Mouse (Mus musculus): Measurements from ENCODE around the gene Hcar2. TPM values are rescaled to one million over a fixed set of nuclear protein-coding genes. Genes with fewer than 3 reads are reported as not detected.

Hcar2 gene
- polyA plus RNA-seq, 1 experiment, result 3.6 TPM

DNA sequence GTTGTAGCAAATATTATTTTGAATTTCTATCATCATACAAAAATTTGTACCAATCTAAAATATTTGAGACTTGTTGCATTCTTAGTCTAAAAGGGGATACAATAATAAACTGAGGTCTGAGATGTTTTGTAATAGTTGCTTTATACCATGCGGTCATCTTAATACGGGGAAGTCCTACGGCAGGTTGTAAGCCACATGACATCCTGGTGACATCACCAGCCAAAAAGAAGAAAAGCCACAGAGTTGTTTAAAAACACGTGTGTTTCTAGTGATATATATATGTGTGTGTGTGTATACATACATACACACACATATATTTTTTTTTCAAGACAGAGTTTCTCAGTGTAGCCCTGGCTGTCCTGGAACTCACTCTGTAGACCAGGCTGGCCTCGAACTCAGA lies 28.2 kb upstream of the Hcar2 start:
- TF ChIP-seq CTCF (IDR thresholded peaks at IDR 0.05; ENCODE audit: control insufficient read depth, insufficient read depth, low read length) (no peak), POLR2A (IDR thresholded peaks at IDR 0.05; ENCODE audit: borderline replicate concordance, control insufficient read depth, low read depth, low read length) (no peak)
- WGBS, result 24% methylated on average over 5 of the region's 5 CpGs
- H3K4me3 ChIP-seq (replicated peaks; ENCODE audit: control insufficient read depth, low read depth, low read length), result no peak overlapping the region

DNA sequence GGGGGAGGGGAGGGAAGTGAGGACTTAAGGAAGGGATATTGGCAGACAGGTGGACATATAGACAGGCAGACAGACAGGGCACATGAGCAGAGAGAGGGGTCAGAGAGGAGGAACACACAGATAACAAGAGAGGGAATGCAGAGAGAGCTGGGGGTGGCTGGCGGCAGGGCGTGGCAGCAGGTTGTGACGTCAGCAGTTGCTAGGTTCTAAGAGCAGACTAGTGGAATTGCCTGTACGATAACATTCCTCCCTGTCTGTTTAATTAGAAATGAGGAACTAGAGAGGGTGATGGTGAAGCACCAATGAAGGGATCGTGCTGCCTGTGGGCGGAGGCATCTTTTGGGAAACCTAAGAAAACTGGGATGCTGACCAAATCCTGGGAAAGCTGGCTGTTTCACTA lies 26.4 kb upstream of the Hcar2 start:
- TF ChIP-seq CTCF (IDR thresholded peaks at IDR 0.05; ENCODE audit: control insufficient read depth, insufficient read depth, low read length), result no peak
- no peak for TF ChIP-seq POLR2A (IDR thresholded peaks at IDR 0.05; ENCODE audit: borderline replicate concordance, control insufficient read depth, low read depth, low read length)
- Histone ChIP-seq H3K4me3 (replicated peaks; ENCODE audit: control insufficient read depth, low read depth, low read length) (no peak overlapping the region), H3K4me1 (ENCODE audit: control insufficient read depth, insufficient read depth, low read length) (peaks cover 4% of the 10 kb centered on the region; the same call in 1 of the 2 replicates), H3K27ac (ENCODE audit: control insufficient read depth, insufficient read depth, low read depth, low read length, poor library complexity) (no peak overlapping the region)
- 8% methylated on average over 6 of the region's 6 CpGs for WGBS

More for the DNA sequence above, 28.2 kb upstream of the Hcar2 start:
- Histone ChIP-seq H3K4me1 (ENCODE audit: control insufficient read depth, insufficient read depth, low read length) (peaks cover 4% of the 10 kb centered on the region; the same call in 1 of the 2 replicates), H3K27ac (ENCODE audit: control insufficient read depth, insufficient read depth, low read depth, low read length, poor library complexity) (no peak overlapping the region)

DNA sequence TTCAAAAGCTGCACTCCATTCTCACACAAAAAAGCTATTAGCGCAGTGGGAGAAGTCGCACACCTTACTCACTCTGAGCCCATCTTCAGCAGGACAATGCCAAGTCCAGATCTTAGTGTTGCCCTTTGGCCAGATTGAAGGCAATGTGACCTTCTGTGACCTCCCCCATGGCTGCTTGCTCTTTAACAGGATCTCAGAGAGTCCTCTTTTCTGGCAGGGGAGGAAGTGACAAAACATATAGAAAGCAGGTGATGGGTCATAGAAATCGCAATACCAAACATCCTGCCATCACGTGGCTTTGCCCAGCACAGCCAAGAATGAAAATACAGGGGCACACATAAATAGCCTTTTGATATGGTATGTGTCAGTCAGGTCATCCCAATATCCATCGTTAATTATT lies 25.7 kb upstream of the Hcar2 start:
- no peak overlapping the region for H3K4me3 ChIP-seq (replicated peaks; ENCODE audit: control insufficient read depth, low read depth, low read length)
- TF ChIP-seq POLR2A (IDR thresholded peaks at IDR 0.05; ENCODE audit: borderline replicate concordance, control insufficient read depth, low read depth, low read length), result no peak
- TF ChIP-seq CTCF (IDR thresholded peaks at IDR 0.05; ENCODE audit: control insufficient read depth, insufficient read depth, low read length), result no peak
- H3K27ac ChIP-seq (ENCODE audit: control insufficient read depth, insufficient read depth, low read depth, low read length, poor library complexity), result no peak overlapping the region
- 62% methylated on average over 5 of the region's 5 CpGs for whole genome bisulfite sequencing
- H3K4me1 ChIP-seq (ENCODE audit: control insufficient read depth, insufficient read depth, low read length), result peaks cover 4% of the 10 kb centered on the region; the same call in 1 of the 2 replicates

DNA sequence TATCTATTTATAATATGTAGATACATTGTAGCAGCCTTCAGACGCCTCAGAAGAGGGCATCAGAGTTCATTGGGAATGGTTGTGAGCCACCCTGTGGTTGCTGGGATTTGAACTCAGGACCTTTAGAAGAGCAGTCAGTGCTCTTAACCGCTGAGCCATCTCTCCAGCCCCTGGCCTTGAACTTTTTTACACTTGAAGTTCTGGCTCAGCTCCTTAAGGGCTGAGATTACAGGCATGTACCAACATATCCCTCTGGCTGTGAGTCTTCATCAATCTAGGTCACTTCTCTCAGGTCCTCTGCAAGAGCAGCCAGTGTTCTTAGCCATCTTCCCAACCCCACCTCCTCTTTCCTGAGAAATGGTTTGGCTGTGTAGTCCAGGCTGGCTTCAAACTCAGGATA lies 25.0 kb upstream of the Hcar2 start:
- 79% methylated on average over 2 of the region's 2 CpGs for WGBS
- Histone ChIP-seq H3K4me1 (ENCODE audit: control insufficient read depth, insufficient read depth, low read length) (peaks cover 4% of the 10 kb centered on the region; the same call in 1 of the 2 replicates), H3K4me3 (replicated peaks; ENCODE audit: control insufficient read depth, low read depth, low read length) (no peak overlapping the region), H3K27ac (ENCODE audit: control insufficient read depth, insufficient read depth, low read depth, low read length, poor library complexity) (no peak overlapping the region)
- TF ChIP-seq CTCF (IDR thresholded peaks at IDR 0.05; ENCODE audit: control insufficient read depth, insufficient read depth, low read length) (no peak), POLR2A (IDR thresholded peaks at IDR 0.05; ENCODE audit: borderline replicate concordance, control insufficient read depth, low read depth, low read length) (no peak)

DNA sequence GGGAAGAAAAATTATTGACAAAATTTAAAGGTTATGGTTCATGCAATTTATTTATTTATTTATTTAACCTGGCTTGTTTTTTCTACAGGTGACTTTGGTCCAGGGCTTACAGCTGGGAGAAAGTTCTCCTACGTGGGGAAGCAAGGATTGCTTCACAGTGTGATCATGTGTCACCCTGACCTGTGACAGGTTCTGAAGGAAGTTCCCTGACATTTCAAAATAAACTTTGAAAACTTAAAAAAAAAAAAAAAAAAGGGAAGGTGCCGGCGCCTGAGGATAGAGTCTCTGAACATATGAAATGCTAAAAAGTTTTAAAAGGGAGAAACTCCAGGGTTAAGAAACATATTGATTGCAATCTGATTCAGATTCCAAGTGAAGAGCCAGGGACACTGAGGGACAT lies 21.1 kb upstream of the Hcar2 start:
- Histone ChIP-seq H3K4me1 (ENCODE audit: control insufficient read depth, insufficient read depth, low read length) (peaks cover 4% of the 10 kb centered on the region; the same call in 1 of the 2 replicates), H3K4me3 (replicated peaks; ENCODE audit: control insufficient read depth, low read depth, low read length) (no peak overlapping the region), H3K27ac (ENCODE audit: control insufficient read depth, insufficient read depth, low read depth, low read length, poor library complexity) (no peak overlapping the region)
- no peak for TF ChIP-seq POLR2A (IDR thresholded peaks at IDR 0.05; ENCODE audit: borderline replicate concordance, control insufficient read depth, low read depth, low read length)
- TF ChIP-seq CTCF (IDR thresholded peaks at IDR 0.05; ENCODE audit: control insufficient read depth, insufficient read depth, low read length), result no peak
- 13% methylated on average over 3 of the region's 3 CpGs for WGBS

DNA sequence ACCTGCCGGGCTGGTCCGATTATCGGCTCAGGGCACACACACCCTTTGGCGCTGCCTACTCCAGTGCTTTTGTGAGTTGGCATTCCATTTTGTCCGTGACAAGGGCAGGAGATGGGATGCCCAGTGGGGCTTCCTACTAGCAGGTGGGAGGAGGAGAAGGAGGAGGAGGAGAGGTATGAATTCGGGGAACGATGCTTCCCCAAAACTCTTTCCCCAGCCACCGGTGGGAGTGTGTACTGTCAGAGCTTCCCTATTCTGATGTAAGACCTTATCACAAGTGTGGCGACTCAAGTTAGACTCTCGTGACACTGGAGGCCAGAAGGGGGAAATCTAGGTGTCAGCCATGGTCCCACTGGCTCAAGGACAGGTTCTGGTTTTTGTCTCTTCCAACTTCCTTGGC lies 19.0 kb upstream of the Hcar2 start:
- WGBS, result 41% methylated on average over 10 of the region's 10 CpGs
- TF ChIP-seq CTCF (IDR thresholded peaks at IDR 0.05; ENCODE audit: control insufficient read depth, insufficient read depth, low read length) (no peak), POLR2A (IDR thresholded peaks at IDR 0.05; ENCODE audit: borderline replicate concordance, control insufficient read depth, low read depth, low read length) (no peak)
- Histone ChIP-seq H3K4me1 (ENCODE audit: control insufficient read depth, insufficient read depth, low read length) (peaks cover 2% of the 10 kb centered on the region; the same call in 1 of the 2 replicates), H3K4me3 (replicated peaks; ENCODE audit: control insufficient read depth, low read depth, low read length) (no peak overlapping the region), H3K27ac (ENCODE audit: control insufficient read depth, insufficient read depth, low read depth, low read length, poor library complexity) (no peak overlapping the region)

DNA sequence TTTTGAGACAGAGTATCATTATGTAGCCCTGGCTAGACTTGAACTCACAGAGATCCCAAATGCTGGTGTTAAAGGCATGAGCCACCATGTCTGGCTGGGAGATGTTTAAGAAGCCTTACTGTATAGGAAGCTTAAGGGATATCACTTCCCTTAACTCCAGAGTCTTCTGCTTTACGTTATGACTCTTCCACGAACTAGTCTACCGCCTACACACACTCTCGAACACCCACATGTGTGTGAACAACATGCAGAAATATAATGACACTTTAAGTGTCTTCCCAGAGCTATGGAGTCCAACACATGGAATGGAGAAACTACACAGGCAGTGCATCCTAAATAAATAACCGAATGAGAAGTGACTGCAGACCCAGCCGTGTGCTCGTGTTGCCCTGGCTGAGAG lies 18.6 kb upstream of the Hcar2 start:
- WGBS, result 60% methylated on average over 7 of the region's 7 CpGs
- H3K4me3 ChIP-seq (replicated peaks; ENCODE audit: control insufficient read depth, low read depth, low read length), result no peak overlapping the region
- TF ChIP-seq POLR2A (IDR thresholded peaks at IDR 0.05; ENCODE audit: borderline replicate concordance, control insufficient read depth, low read depth, low read length), result no peak
- no peak for TF ChIP-seq CTCF (IDR thresholded peaks at IDR 0.05; ENCODE audit: control insufficient read depth, insufficient read depth, low read length)
- peaks cover 2% of the 10 kb centered on the region; the same call in 1 of the 2 replicates for H3K4me1 ChIP-seq (ENCODE audit: control insufficient read depth, insufficient read depth, low read length)
- H3K27ac ChIP-seq (ENCODE audit: control insufficient read depth, insufficient read depth, low read depth, low read length, poor library complexity), result no peak overlapping the region

DNA sequence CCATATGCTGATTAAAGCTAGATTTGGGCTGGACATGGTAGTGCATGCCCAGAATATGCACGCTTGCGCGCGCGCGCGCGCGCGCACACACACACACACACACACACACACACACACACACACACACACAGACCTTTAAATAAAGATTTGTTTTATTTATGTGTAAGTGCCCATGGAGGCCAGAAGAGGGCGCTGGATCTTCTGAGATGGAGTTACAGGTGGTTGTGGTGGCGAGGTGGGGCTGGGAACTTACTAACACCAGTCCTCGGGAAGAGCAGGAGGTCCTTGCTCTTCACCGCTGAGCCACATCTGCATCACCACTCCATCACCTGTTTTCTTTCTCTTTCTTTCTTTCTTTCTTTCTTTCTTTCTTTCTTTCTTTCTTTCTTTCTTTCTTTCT lies 15.5 kb upstream of the Hcar2 start:
- H3K4me3 ChIP-seq (replicated peaks; ENCODE audit: control insufficient read depth, low read depth, low read length), result no peak overlapping the region
- TF ChIP-seq CTCF (IDR thresholded peaks at IDR 0.05; ENCODE audit: control insufficient read depth, insufficient read depth, low read length) (no peak; the same call in 1 of the 2 replicates), POLR2A (IDR thresholded peaks at IDR 0.05; ENCODE audit: borderline replicate concordance, control insufficient read depth, low read depth, low read length) (no peak)
- 85% methylated on average over 14 of the region's 14 CpGs for WGBS
- peaks cover 2% of the 10 kb centered on the region; the same call in 1 of the 2 replicates for H3K4me1 ChIP-seq (ENCODE audit: control insufficient read depth, insufficient read depth, low read length)
- H3K27ac ChIP-seq (ENCODE audit: control insufficient read depth, insufficient read depth, low read depth, low read length, poor library complexity), result no peak overlapping the region

DNA sequence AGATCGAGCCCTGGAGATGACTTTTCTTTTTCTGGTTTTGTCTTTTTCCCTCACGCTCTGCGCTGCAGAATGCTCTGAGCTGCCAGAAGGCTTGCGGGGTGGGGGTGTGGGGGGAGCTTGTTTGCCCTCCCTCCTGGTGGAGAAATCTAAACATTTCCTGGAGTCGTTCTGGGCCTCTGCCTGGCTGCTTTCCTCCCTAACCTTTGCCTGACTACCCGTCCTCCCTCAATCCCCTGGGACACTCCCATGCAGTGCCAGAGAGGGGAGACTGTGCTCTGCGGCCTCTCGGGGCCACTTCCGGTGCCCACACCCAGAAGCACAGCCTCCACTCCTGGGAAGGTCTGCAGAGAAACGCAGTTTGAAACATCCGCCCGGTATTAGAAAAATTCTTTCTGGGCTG lies 14.6 kb upstream of the Hcar2 start, which contains the start of gene Hcar1:
Gene Hcar1 (minus strand): TSS at position 93 of the 400 bp plus-strand sequence.
- Histone ChIP-seq H3K4me3 (replicated peaks; ENCODE audit: control insufficient read depth, low read depth, low read length) (no peak within 1 kb of the TSS), H3K27ac (ENCODE audit: control insufficient read depth, insufficient read depth, low read depth, low read length, poor library complexity) (no peak within 1 kb of the TSS), H3K4me1 (ENCODE audit: control insufficient read depth, insufficient read depth, low read length) (peaks cover 2% of the 10 kb centered on the region; the same call in 1 of the 2 replicates)
- TF ChIP-seq POLR2A (IDR thresholded peaks at IDR 0.05; ENCODE audit: borderline replicate concordance, control insufficient read depth, low read depth, low read length) (no peak), CTCF (IDR thresholded peaks at IDR 0.05; ENCODE audit: control insufficient read depth, insufficient read depth, low read length) (no peak)
- 72% methylated on average over 12 of the region's 12 CpGs for WGBS
